8 mouse cellular contexts compared by ENCODE assay signal in the genomic region with DNA sequence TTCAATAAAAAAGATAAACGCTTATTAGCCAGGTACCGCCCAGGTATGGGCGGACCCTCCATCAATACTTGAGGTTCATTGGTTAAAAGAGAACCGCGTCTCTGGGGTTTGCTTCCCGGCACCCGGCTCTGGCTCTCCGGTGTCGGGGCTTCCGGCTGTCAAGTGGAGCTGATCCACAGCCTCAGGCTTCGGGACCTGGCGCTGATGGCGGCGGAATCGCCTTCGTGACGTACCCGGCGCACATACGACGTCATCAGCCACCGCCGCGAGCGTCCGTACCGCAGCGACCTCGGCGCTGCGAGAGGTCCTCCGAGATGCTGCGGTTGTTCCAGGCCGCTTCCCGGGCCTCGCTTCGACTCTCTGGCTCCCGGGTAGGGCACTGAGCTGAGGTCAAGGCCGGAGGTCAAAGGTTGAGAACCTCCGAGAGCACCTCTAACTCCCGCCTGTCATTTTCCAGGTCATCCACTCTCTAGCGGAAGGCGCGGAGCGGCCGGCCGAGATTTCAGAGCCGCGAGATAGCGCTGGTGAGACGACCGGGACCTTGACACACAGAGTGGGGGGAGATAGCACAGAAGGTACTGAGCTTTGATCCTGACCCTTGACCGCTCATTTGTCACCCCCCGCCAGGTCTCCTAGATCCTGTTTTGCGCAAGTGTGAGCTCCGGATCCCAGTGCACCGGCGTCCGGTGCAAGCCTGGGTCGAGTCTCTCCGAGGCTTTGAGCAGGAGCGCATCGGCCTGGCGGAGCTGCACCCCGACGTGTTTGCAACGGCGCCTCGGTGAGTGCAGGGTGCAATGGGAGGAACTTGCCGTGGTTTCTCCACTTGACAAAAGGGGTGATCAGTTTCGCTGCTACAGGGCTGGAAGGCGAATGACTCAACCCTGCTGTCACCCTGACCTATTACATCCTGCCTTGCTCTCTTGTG. TPM values are rescaled to one million over a fixed set of nuclear protein-coding genes. Genes with fewer than 3 reads are reported as not detected.
DNase-seq lines count a peak whose midpoint lies in the region; ATAC-seq and TF ChIP-seq lines count a peak whose summit lies in the region.

TSS of gene Mrpl4 (plus strand) at position 112 of the 925 bp plus-strand sequence.

- H3K36me3 ChIP-seq in embryonic facial prominence, embryonic 14.5 days (ENCODE audit: control insufficient read depth, insufficient read depth, low read length) = peaks cover 32% of the 10 kb centered on the region
- peaks cover 22% of the 10 kb centered on the region for H3K36me3 ChIP-seq in limb, embryonic 14.5 days (ENCODE audit: control insufficient read depth, insufficient read depth, low read length)
- H3K36me3 ChIP-seq in midbrain, postnatal 0 days (ENCODE audit: insufficient read depth, low read length) = peaks cover 25% of the 10 kb centered on the region

- TF ChIP-seq CTCF in midbrain, postnatal 0 days (IDR thresholded peaks at IDR 0.05) = peak; percentile 9

- under 1% methylated on average over 62 of the region's 72 CpGs for WGBS in embryonic facial prominence, embryonic 14.5 days
- WGBS in limb, embryonic 14.5 days = 2% methylated on average over 71 of the region's 72 CpGs
- under 1% methylated on average over 72 of the region's 72 CpGs for WGBS in midbrain, postnatal 0 days

- peak within 1 kb of the TSS; percentile 78 for H3K4me2 ChIP-seq in embryonic facial prominence, embryonic 14.5 days (ENCODE audit: low read depth, low read length)
- peak within 1 kb of the TSS; percentile 83 for H3K4me2 ChIP-seq in limb, embryonic 14.5 days (replicated peaks; ENCODE audit: low read depth, low read length, severe bottlenecking)
- peak within 1 kb of the TSS; percentile 77 for H3K4me2 ChIP-seq in midbrain, postnatal 0 days (ENCODE audit: low read depth, low read length, poor library complexity, severe bottlenecking)

- ATAC-seq in embryonic facial prominence, embryonic 14.5 days (ENCODE audit: low read depth) = peak; percentile 86
- peak; percentile 84 for ATAC-seq in limb, embryonic 14.5 days (ENCODE audit: low FRiP score, low read depth)
- ATAC-seq in midbrain, postnatal 0 days (ENCODE audit: low FRiP score) = peak; percentile 88

- no peaks in the 10 kb centered on the region for H3K4me1 ChIP-seq in embryonic facial prominence, embryonic 14.5 days (ENCODE audit: control insufficient read depth, insufficient read depth, low read length)
- H3K4me1 ChIP-seq in limb, embryonic 14.5 days (ENCODE audit: control insufficient read depth, insufficient read depth, low read length) = 0 out of 2 replicates have a peak, but pooled peaks cover 2% of the 10 kb centered on the region
- H3K4me1 ChIP-seq in midbrain, postnatal 0 days (ENCODE audit: insufficient read depth, low read length) = no peaks in the 10 kb centered on the region

- peak; percentile 86; the same call in 1 of the 2 replicates for TF ChIP-seq POLR2A in limb, embryonic 14.5 days (IDR thresholded peaks at IDR 0.05; ENCODE audit: borderline replicate concordance, extremely low read depth, insufficient read depth, insufficient read length)

- DNase-seq in 3T3-L1 (ENCODE audit: low read depth, low spot score) = peak; percentile 86
- peak; percentile 71 to 77 for DNase-seq in adrenal gland, postnatal 4 days (ENCODE audit: low spot score in 2 of 2)
- DNase-seq in embryonic facial prominence, embryonic 14.5 days (ENCODE audit: low spot score) = peak; percentile 90
- DNase-seq in heart, adult 8-10 months (ENCODE audit: low spot score) = peak; percentile 79
- DNase-seq in kidney, adult 9 months = peak; percentile 83
- DNase-seq in limb, embryonic 14.5 days (ENCODE audit: low spot score) = peak; percentile 73
- DNase-seq in midbrain, postnatal 0 days (ENCODE audit: low spot score) = peak; percentile 92
- DNase-seq in spleen, postnatal 14 days (ENCODE audit: low spot score in 2 of 2) = peak; percentile 69 to 89

- H3K4me3 ChIP-seq in embryonic facial prominence, embryonic 14.5 days (ENCODE audit: low read depth, low read length) = peak within 1 kb of the TSS; percentile 87
- peak within 1 kb of the TSS; percentile 92 for H3K4me3 ChIP-seq in limb, embryonic 14.5 days (replicated peaks; ENCODE audit: low read length)
- peak within 1 kb of the TSS; percentile 79 for H3K4me3 ChIP-seq in midbrain, postnatal 0 days (ENCODE audit: low read depth, low read length)

- peak within 1 kb of the TSS; percentile 87 for H3K9ac ChIP-seq in embryonic facial prominence, embryonic 14.5 days (ENCODE audit: low read depth, low read length)
- H3K9ac ChIP-seq in limb, embryonic 14.5 days (ENCODE audit: low read depth, low read length, severe bottlenecking) = peak within 1 kb of the TSS; percentile 87
- peak within 1 kb of the TSS; percentile 77 for H3K9ac ChIP-seq in midbrain, postnatal 0 days (replicated peaks; ENCODE audit: low read length, poor library complexity, severe bottlenecking)

- no peaks in the 10 kb centered on the region for H3K9me3 ChIP-seq in embryonic facial prominence, embryonic 14.5 days (ENCODE audit: control insufficient read depth, low read length)
- H3K9me3 ChIP-seq in limb, embryonic 14.5 days (ENCODE audit: control insufficient read depth, low read length) = no peaks in the 10 kb centered on the region
- no peaks in the 10 kb centered on the region for H3K9me3 ChIP-seq in midbrain, postnatal 0 days (ENCODE audit: low read length)

- peak within 1 kb of the TSS; percentile 79 for H3K27ac ChIP-seq in embryonic facial prominence, embryonic 14.5 days (replicated peaks; ENCODE audit: low read depth, low read length)
- peak within 1 kb of the TSS; percentile 73 for H3K27ac ChIP-seq in limb, embryonic 14.5 days (replicated peaks; ENCODE audit: low read depth, low read length)
- H3K27ac ChIP-seq in midbrain, postnatal 0 days (ENCODE audit: low read depth, low read length) = peak within 1 kb of the TSS; percentile 78

- no peaks in the 10 kb centered on the region for H3K27me3 ChIP-seq in embryonic facial prominence, embryonic 14.5 days (replicated peaks; ENCODE audit: control insufficient read depth, insufficient read depth, low read length)
- no peaks in the 10 kb centered on the region for H3K27me3 ChIP-seq in limb, embryonic 14.5 days (ENCODE audit: control insufficient read depth, insufficient read depth, low read length)
- H3K27me3 ChIP-seq in midbrain, postnatal 0 days (ENCODE audit: insufficient read depth, low read length) = no peaks in the 10 kb centered on the region

RNA-seq across cellular contexts. Expression of gene Mrpl4, which starts in this region (rescaled TPM):
- 10 to 100 TPM; 96.9 to 97.0 TPM for total RNA-seq in adrenal gland, postnatal 4 days (2021)
- 110 and 119 TPM in 2 replicates for polyA plus RNA-seq in embryonic facial prominence, embryonic 14.5 days (2014; fragmentation: Nextera tagmentation; extraction: Ambion mirVana)
- total RNA-seq in heart, adult 8-10 months (2022) = 100 to 1,000 TPM; 135 to 142 (median 136) TPM
- polyA plus RNA-seq in limb, embryonic 14.5 days (2012; rRNA removed) = 89.0 and 114 TPM in 2 replicates
- polyA plus RNA-seq in limb, embryonic 14.5 days (2014; fragmentation: Nextera tagmentation; extraction: Ambion mirVana) = 115 and 118 TPM in 2 replicates
- 62.9 and 80.9 TPM in 2 replicates for total RNA-seq in midbrain, postnatal 0 days (2014; rRNA removed)
- polyA plus RNA-seq in midbrain, postnatal 0 days (2015; fragmentation: Nextera tagmentation; extraction: Ambion mirVana) = 105 TPM in 2 replicates

Comparison
In these comparisons a context has a peak if more than half of its experiments do, and no peak if none do; other contexts are left out.
1. Peak in every context shown above with its lines: DNase-seq, ATAC-seq, H3K4me3 ChIP-seq and H3K27ac ChIP-seq.